Comparison of ENCODE assay signal across 10 mouse cellular contexts in genomic region chr19:24307271-24308221, GRCm38 (mm10). TPM values are rescaled to one million over a fixed set of nuclear protein-coding genes. Genes with fewer than 3 reads are reported as not detected.
A peak's percentile ranks its signal among the peaks of the same experiment; 100 is the strongest.
DNase-seq lines count a peak whose midpoint lies in the region; ATAC-seq lines count a peak whose summit lies in the region.
"Had no signal": no experiment of that assay in that cellular context is flagged by ENCODE, and none has a peak within 500 bp of the region (broad histone marks: within the 10 kb centered on the region; RNA-seq: fewer than 3 reads in every experiment).

No protein-coding gene starts in this region.

- H3K4me3 ChIP-seq in hindbrain, embryonic 10.5 days = no peak overlapping the region
- no peak overlapping the region for H3K4me3 ChIP-seq in hindbrain, embryonic 14.5 days (replicated peaks; ENCODE audit: low read length)
- H3K4me3 ChIP-seq in forebrain, embryonic 15.5 days = no peak overlapping the region
- no peak overlapping the region for H3K4me3 ChIP-seq in hindbrain, embryonic 12.5 days
- H3K4me3 ChIP-seq: megakaryocyte, embryonic 14.5 days had no signal

- DNase-seq in hindbrain, embryonic 10.5 days (ENCODE audit: low spot score) = no peak
- no peak for DNase-seq in hindbrain, embryonic 14.5 days (ENCODE audit: low spot score)
- peak; percentile 30 for DNase-seq in neural tube, embryonic 10.5 days (ENCODE audit: extremely low spot score, low spot score)
- DNase-seq in left cerebral cortex, adult 9 months (ENCODE audit: low spot score in 2 of 2) = no peak
- no peak for DNase-seq in embryo, embryonic 10 days (ENCODE audit: low spot score)
- DNase-seq in B cell, adult 2 months = no peak

- H3K4me2 ChIP-seq in hindbrain, embryonic 14.5 days (replicated peaks) = no peak overlapping the region
- no peak overlapping the region for H3K4me2 ChIP-seq in forebrain, embryonic 15.5 days (replicated peaks)
- H3K4me2 ChIP-seq in hindbrain, embryonic 12.5 days (replicated peaks) = no peak overlapping the region

- no peak overlapping the region for H3K9ac ChIP-seq in hindbrain, embryonic 14.5 days
- H3K9ac ChIP-seq in forebrain, embryonic 15.5 days (replicated peaks) = 0 out of 2 replicates have a peak overlapping the region, but pooled peaks have one; percentile 9
- H3K9ac ChIP-seq in hindbrain, embryonic 12.5 days = no peak overlapping the region

- WGBS in hindbrain, embryonic 10.5 days = 70% methylated on average over 13 of the region's 13 CpGs
- 57% methylated on average over 13 of the region's 13 CpGs for WGBS in hindbrain, embryonic 14.5 days
- WGBS in forebrain, embryonic 15.5 days = 58% methylated on average over 13 of the region's 13 CpGs
- 55% methylated on average over 13 of the region's 13 CpGs for WGBS in hindbrain, embryonic 12.5 days

- no peak for ATAC-seq in hindbrain, embryonic 14.5 days (ENCODE audit: low FRiP score)
- ATAC-seq in forebrain, embryonic 15.5 days (replicated peaks) = peak; percentile 30
- ATAC-seq in hindbrain, embryonic 12.5 days (ENCODE audit: low FRiP score) = no peak
- ATAC-seq: inflammation-experienced regulatory T-cells, adult 6 months had no signal

- peak overlapping the region; percentile 73 for H3K27ac ChIP-seq in hindbrain, embryonic 10.5 days
- H3K27ac ChIP-seq in hindbrain, embryonic 14.5 days = no peak overlapping the region
- peak overlapping the region; percentile 65 for H3K27ac ChIP-seq in forebrain, embryonic 15.5 days (replicated peaks)
- peak overlapping the region; percentile 75 for H3K27ac ChIP-seq in hindbrain, embryonic 12.5 days

- H3K4me1 ChIP-seq in hindbrain, embryonic 10.5 days (replicated peaks) = peaks cover 14% of the 10 kb centered on the region
- peaks cover 8% of the 10 kb centered on the region; the same call in 1 of the 2 replicates for H3K4me1 ChIP-seq in hindbrain, embryonic 14.5 days (replicated peaks; ENCODE audit: control insufficient read depth, insufficient read depth, low read length)
- peaks cover 11% of the 10 kb centered on the region for H3K4me1 ChIP-seq in forebrain, embryonic 15.5 days
- H3K4me1 ChIP-seq in hindbrain, embryonic 12.5 days = peaks cover 13% of the 10 kb centered on the region

- no peaks in the 10 kb centered on the region for H3K9me3 ChIP-seq in hindbrain, embryonic 10.5 days
- no peaks in the 10 kb centered on the region for H3K9me3 ChIP-seq in hindbrain, embryonic 14.5 days (ENCODE audit: control insufficient read depth, low read length)
- H3K9me3 ChIP-seq in forebrain, embryonic 15.5 days = no peaks in the 10 kb centered on the region
- H3K9me3 ChIP-seq in hindbrain, embryonic 12.5 days (replicated peaks) = no peaks in the 10 kb centered on the region
- H3K9me3 ChIP-seq: megakaryocyte, embryonic 14.5 days had no signal

- no peaks in the 10 kb centered on the region for H3K36me3 ChIP-seq in hindbrain, embryonic 10.5 days
- H3K36me3 ChIP-seq in hindbrain, embryonic 14.5 days (replicated peaks; ENCODE audit: control insufficient read depth, insufficient read depth) = no peaks in the 10 kb centered on the region
- no peaks in the 10 kb centered on the region for H3K36me3 ChIP-seq in forebrain, embryonic 15.5 days
- no peaks in the 10 kb centered on the region for H3K36me3 ChIP-seq in hindbrain, embryonic 12.5 days

- no peaks in the 10 kb centered on the region for H3K27me3 ChIP-seq in hindbrain, embryonic 10.5 days (ENCODE audit: insufficient read depth, poor library complexity, severe bottlenecking)
- H3K27me3 ChIP-seq in hindbrain, embryonic 14.5 days (ENCODE audit: control insufficient read depth, insufficient read depth, low read length) = no peaks in the 10 kb centered on the region
- H3K27me3 ChIP-seq in forebrain, embryonic 15.5 days = no peaks in the 10 kb centered on the region
- no peaks in the 10 kb centered on the region for H3K27me3 ChIP-seq in hindbrain, embryonic 12.5 days
- H3K27me3 ChIP-seq: megakaryocyte, embryonic 14.5 days had no signal

RNA-seq across cellular contexts. Expression of gene Fxn, which starts 27.1 kb away (rescaled TPM):
- polyA plus RNA-seq in hindbrain, embryonic 10.5 days (2016; fragmentation: Nextera tagmentation; extraction: Ambion mirVana) = 56.7 and 58.1 TPM in 2 replicates
- polyA plus RNA-seq in hindbrain, embryonic 14.5 days (2014; fragmentation: Nextera tagmentation; extraction: Ambion mirVana) = 33.0 and 37.0 TPM in 2 replicates
- polyA plus RNA-seq in forebrain, embryonic 15.5 days (2015; fragmentation: Nextera tagmentation; extraction: Ambion mirVana) = 43.4 and 49.4 TPM in 2 replicates
- polyA plus RNA-seq in hindbrain, embryonic 12.5 days (2016; fragmentation: Nextera tagmentation; extraction: Ambion mirVana) = 36.3 and 44.6 TPM in 2 replicates
